Mouse (Mus musculus) stomach, embryonic 14.5 days (tissue): ENCODE data around the gene Polr3b. TPM values are rescaled to one million over a fixed set of nuclear protein-coding genes. Genes with fewer than 3 reads are reported as not detected.

Experiments
- ATAC-seq: fragments of 200-750 bp; cut with Nextera tagmentation; 2 replicates; pipeline ENCODE4 v1.8.0; 2017; ENCODE audit warnings: low read depth, moderate TSS enrichment; ENCODE audit not compliant: insufficient number of reproducible peaks, insufficient read depth, low FRiP score
- H3K27ac ChIP-seq: fragments of 300-500 bp; sonication (generic); 2 replicates; pipeline ENCODE4 v1.5.1; 2014; ENCODE audit warnings: mild to moderate bottlenecking, low read length, moderate library complexity, mixed read lengths
- H3K27me3 ChIP-seq: fragments of 300-500 bp; sonication (generic); 2 replicates; pipeline ENCODE4 v1.6.1; 2014; ENCODE audit warnings: low read length, control low read depth, mixed read lengths; ENCODE audit not compliant: control insufficient read depth, insufficient read depth
- H3K36me3 ChIP-seq: fragments of 300-500 bp; sonication (generic); 2 replicates; pipeline ENCODE4 v1.6.1; 2014; ENCODE audit warnings: mild to moderate bottlenecking, control low read depth, low read length, moderate library complexity, mixed read lengths; ENCODE audit not compliant: control insufficient read depth, insufficient read depth
- H3K4me1 ChIP-seq: fragments of 300-500 bp; sonication (generic); 2 replicates; pipeline ENCODE4 v1.6.1; 2014; ENCODE audit warnings: low read length, control low read depth, mixed read lengths; ENCODE audit not compliant: control insufficient read depth, insufficient read depth
- H3K4me2 ChIP-seq: fragments of 300-500 bp; sonication (generic); replicated peaks from 2 replicates; pipeline ENCODE4 v1.6.1; 2014; ENCODE audit warnings: low read depth, low read length, control low read depth
- H3K4me3 ChIP-seq: fragments of 300-500 bp; sonication (generic); 2 replicates; pipeline ENCODE4 v1.5.1; 2014; ENCODE audit warnings: low read depth, low read length, control low read depth
- H3K9ac ChIP-seq: fragments of 300-500 bp; sonication (generic); replicated peaks from 2 replicates; pipeline ENCODE4 v1.6.1; 2014; ENCODE audit warnings: low read depth, mild to moderate bottlenecking, control low read depth, low read length, moderate library complexity, mixed read lengths
- H3K9me3 ChIP-seq: fragments of 300-500 bp; sonication (generic); 2 replicates; pipeline ENCODE4 v1.6.1; 2016; ENCODE audit warnings: low read depth, low read length, control low read depth; ENCODE audit not compliant: control insufficient read depth
- WGBS: fragments of 180-500 bp; shearing (Covaris S2); extraction: QIAGEN DNeasy Blood & Tissue Kit; methylation state at CpG from one replicate; pipeline ENCODE4 v1.1.7; 2014; 5-methylcytosine and 5-hydroxymethylcytosine counted together
- polyA plus RNA-seq: library from polyadenylated mRNA; unstranded; fragments of >200 nt; fragmentation: Nextera tagmentation; extraction: Ambion mirVana; gene quantifications from 2 replicates; pipeline ENCODE4 v1.2.1, GENCODE M21; 2014

Gene Polr3b
- polyA plus RNA-seq, 1 experiment from 2014 or later = 13.7 TPM

DNA sequence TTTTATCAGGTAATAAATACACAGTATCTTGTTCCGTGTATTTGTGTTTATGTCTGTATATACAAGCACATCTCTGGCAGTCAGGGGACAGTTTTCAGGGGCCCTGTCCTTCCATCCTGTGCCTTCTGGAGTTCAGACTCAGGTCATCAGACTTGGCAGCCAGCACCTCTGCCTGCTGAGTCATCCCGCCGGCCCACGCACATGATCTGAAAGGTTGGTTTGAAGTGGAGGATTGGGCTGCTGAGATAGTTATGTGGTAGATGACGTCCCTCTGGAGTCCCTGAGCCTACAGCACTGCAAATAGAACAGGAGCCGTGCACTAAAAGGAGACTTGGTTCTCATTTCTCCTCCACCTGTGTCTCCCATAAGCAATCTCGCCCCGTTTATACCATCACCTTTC lies 79.0 kb downstream of the Polr3b start:
- Histone ChIP-seq H3K4me3 (no peak overlapping the region), H3K27ac (no peak overlapping the region), H3K4me2 (no peak overlapping the region), H3K36me3 (peaks cover 8% of the 10 kb centered on the region), H3K4me1 (no peaks in the 10 kb centered on the region), H3K27me3 (no peaks in the 10 kb centered on the region), H3K9me3 (no peaks in the 10 kb centered on the region), H3K9ac (no peak overlapping the region)
- 81% methylated on average over 8 of the region's 8 CpGs for whole genome bisulfite sequencing
- ATAC-seq = no peak

DNA sequence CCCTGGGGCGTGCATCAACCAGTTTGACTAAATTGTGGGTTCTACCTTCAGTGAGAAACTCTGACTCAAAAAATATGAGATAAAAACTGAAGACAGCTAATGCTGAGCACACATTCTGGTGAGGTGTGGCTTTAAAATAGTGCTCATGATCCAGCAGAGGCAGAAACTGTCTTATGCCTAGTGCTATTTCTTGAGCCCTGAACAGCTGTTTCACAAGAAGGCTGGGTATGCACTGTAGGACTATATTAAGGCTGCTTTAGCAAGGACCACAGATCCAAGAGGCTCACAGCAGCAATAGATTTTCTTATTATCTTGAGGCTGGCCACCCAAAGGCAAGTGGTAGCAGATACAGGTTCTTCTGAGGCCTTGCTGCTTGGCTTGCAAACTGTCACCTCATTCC lies 80.0 kb downstream of the Polr3b start:
- peaks cover 8% of the 10 kb centered on the region for H3K36me3 ChIP-seq
- no peaks in the 10 kb centered on the region for H3K9me3 ChIP-seq
- no peaks in the 10 kb centered on the region for H3K27me3 ChIP-seq
- H3K27ac ChIP-seq = no peak overlapping the region
- no peak overlapping the region for H3K9ac ChIP-seq
- no peak overlapping the region for H3K4me2 ChIP-seq
- H3K4me1 ChIP-seq = no peaks in the 10 kb centered on the region
- H3K4me3 ChIP-seq = no peak overlapping the region
- WGBS = 83% methylated on average over 1 of the region's 1 CpGs
- no peak for ATAC-seq

DNA sequence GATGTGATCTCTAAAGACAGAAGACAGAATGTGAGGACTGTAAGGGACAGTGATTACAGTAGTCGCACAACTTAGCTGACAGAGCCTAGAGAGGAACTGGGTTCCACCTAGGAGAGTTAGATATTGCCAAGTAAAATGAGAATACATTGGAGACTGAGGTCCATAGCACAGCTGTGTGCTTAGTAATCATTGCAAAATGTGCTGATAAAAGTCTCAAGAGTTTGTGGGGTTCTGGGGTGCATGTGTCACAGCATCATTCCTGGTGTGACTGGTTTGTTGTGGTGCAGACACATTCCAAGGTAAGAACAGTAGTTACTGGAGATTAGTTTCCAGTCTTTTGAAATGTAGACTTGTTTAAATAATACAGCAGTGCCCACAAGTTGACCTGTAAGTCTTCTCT lies 82.5 kb downstream of the Polr3b start:
- H3K9ac ChIP-seq = no peak overlapping the region
- no peak overlapping the region for H3K27ac ChIP-seq
- no peaks in the 10 kb centered on the region; the same call in none of the 2 replicates for H3K36me3 ChIP-seq
- ATAC-seq = no peak
- H3K9me3 ChIP-seq = no peaks in the 10 kb centered on the region
- H3K4me1 ChIP-seq = no peaks in the 10 kb centered on the region
- no peak overlapping the region for H3K4me2 ChIP-seq
- H3K4me3 ChIP-seq = no peak overlapping the region
- no peaks in the 10 kb centered on the region for H3K27me3 ChIP-seq
- WGBS = 92% methylated on average over 1 of the region's 1 CpGs

DNA sequence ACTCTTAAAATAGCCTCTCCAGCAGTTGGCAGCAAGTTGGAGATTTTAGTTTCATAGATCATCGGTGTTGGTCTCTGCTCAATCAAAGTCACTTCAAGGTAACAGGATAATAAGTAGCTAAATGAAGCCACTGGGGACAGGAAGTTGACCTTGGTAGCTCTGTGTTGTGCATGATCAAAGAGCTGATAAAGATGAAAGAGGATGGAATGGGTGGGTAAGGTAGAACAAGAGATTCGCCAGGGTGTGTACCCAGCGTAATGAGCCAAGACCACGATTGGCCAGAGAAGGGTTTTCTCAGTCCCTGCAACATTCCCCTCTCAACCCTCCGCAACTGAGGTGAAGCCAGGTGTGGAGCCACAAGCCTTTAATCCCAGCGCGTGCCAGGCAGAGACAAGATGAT lies 83.1 kb downstream of the Polr3b start:
- Histone ChIP-seq H3K4me1 (no peaks in the 10 kb centered on the region), H3K27me3 (no peaks in the 10 kb centered on the region), H3K4me3 (no peak overlapping the region), H3K9ac (no peak overlapping the region), H3K4me2 (no peak overlapping the region), H3K9me3 (no peaks in the 10 kb centered on the region), H3K36me3 (no peaks in the 10 kb centered on the region; the same call in none of the 2 replicates), H3K27ac (no peak overlapping the region)
- 79% methylated on average over 7 of the region's 7 CpGs for WGBS
- ATAC-seq = no peak

DNA sequence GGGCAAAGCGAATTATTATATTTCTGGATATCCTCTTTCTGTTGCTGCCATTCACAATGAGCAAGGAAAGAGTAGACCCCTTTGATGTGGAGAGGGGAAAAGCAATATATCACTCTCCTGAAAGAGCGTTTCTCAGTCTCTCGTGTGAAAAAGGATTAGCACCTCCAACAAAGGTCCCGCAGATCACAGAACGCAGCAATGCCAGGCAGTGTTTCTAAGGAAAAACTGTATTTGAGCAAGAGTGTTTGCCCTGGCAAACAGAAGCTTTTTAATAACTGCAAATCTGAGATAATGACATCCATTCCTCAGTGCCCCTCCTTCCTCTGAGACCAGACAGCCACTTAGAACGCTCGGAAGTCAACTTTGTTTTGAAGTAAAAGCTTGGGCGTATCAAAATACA lies 84.5 kb downstream of the Polr3b start:
- Histone ChIP-seq H3K4me3 (no peak overlapping the region), H3K9me3 (no peaks in the 10 kb centered on the region), H3K9ac (no peak overlapping the region), H3K27ac (no peak overlapping the region), H3K4me1 (no peaks in the 10 kb centered on the region), H3K36me3 (no peaks in the 10 kb centered on the region; the same call in 1 of the 2 replicates), H3K4me2 (no peak overlapping the region), H3K27me3 (no peaks in the 10 kb centered on the region)
- ATAC-seq = no peak
- 30% methylated on average over 8 of the region's 8 CpGs for WGBS

DNA sequence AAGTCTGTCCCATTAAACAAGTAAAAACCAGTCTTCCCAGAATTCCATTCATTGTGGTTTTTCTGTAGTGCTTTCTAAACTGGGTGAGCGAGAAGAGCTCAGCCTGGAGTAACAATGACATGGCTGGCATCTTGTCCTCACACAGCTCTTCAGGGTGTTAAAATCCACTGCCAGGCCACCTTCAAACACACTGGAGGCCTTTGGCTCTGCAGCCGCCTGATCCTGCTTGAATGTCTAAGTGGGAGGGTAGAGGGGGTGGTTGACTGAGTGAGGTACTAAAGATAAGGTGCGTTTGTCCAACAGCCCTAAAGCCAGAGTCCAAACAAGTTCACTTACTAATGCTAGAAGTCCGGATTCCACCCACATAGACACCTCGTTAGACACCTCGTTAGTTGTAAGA lies 85.1 kb downstream of the Polr3b start:
- H3K4me1 ChIP-seq = no peaks in the 10 kb centered on the region
- H3K27ac ChIP-seq = 0 out of 2 replicates have a peak overlapping the region, but pooled peaks have one; percentile 24
- ATAC-seq = no peak
- H3K36me3 ChIP-seq = no peaks in the 10 kb centered on the region
- 44% methylated on average over 6 of the region's 6 CpGs for WGBS
- H3K4me2 ChIP-seq = no peak overlapping the region
- H3K9me3 ChIP-seq = no peaks in the 10 kb centered on the region
- H3K9ac ChIP-seq = no peak overlapping the region
- H3K27me3 ChIP-seq = no peaks in the 10 kb centered on the region
- H3K4me3 ChIP-seq = no peak overlapping the region

DNA sequence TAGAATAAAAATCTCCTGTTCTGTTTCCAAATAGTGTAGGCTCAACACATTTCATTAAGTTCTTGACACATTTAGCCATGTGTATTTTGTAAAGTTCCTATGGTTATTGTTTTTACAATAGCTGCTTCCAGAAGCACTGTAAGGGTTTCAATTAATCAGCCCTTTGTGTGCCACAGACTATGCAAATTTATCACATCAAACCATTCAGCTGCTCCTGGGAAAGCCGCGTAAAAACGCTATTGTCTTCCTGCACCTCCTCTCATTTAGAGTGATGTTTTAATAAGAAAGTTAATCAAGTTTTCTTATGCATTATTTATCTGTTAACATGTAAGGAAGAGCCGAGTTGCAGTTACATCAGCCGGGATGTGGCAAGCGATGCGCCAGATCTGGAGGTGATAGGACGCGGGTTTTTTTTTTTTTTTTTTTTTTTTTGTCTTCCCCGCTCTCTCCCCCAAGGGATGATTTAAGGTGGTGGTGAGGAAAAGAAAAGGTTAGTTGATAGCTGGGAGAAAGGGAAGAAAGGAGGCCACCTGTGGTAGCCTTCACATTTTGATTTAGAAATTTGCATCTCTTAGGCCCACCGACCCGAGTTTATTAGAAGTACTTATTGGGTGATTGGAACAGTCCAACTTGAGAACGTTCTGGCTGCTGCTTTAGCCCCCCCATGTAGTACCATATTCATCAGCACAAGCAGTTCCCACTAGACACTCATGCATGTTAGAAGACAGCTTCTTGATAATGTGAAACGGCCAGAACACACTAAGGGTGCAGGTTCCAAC lies 85.8 kb downstream of the Polr3b start:
- WGBS = 60% methylated on average over 14 of the region's 14 CpGs

DNA sequence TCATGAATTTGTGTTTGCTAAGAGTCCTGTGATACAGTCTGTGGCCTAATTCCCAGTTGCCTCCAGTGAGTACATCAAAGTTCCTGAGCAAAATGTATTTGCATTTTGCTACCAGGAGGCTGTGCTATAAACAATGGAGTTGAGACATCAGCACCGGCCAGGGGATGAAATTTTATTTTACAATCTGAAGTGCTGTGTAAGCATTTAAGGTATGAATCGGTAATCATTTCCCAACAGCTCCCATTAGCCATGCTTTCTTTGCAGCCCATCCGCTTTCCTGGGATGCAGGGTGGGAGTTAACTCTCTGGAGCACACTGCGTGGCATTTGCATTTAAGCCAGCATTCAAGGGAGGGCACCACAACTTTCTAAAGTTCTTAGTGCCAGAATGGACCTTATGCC lies 88.1 kb downstream of the Polr3b start:
- no peak for ATAC-seq
- H3K27me3 ChIP-seq = no peaks in the 10 kb centered on the region
- H3K27ac ChIP-seq = no peak overlapping the region
- no peak overlapping the region for H3K4me2 ChIP-seq
- H3K9ac ChIP-seq = no peak overlapping the region
- no peak overlapping the region for H3K4me3 ChIP-seq
- no peaks in the 10 kb centered on the region for H3K4me1 ChIP-seq
- peaks cover 13% of the 10 kb centered on the region; the same call in 1 of the 2 replicates for H3K36me3 ChIP-seq
- no peaks in the 10 kb centered on the region for H3K9me3 ChIP-seq
- WGBS = 49% methylated on average over 4 of the region's 4 CpGs

More for the DNA sequence above, 85.8 kb downstream of the Polr3b start:
- Histone ChIP-seq H3K27ac (no peak overlapping the region), H3K9me3 (no peaks in the 10 kb centered on the region), H3K4me2 (no peak overlapping the region), H3K4me3 (no peak overlapping the region), H3K36me3 (no peaks in the 10 kb centered on the region), H3K9ac (no peak overlapping the region), H3K27me3 (no peaks in the 10 kb centered on the region), H3K4me1 (no peaks in the 10 kb centered on the region)
- ATAC-seq = no peak

DNA sequence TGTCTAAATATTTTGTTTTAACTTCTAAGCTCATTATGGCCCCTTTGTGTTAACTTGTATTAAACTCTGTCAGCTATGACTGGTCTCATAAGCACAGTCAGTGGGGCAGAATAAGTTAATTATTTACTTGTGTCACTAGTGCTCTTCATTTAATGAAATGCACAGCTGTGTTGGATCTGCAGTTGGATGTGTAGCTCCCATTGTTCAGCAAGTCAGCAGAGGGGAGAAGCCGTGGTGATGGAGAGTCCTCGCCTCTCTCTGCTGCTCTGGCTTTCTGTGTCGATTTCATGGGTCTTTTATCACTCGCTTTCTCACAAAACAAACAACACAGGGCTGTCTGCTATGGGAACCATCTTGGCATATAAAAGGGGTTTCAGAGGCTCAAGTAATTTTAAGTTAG lies 88.7 kb downstream of the Polr3b start:
- WGBS = 32% methylated on average over 4 of the region's 4 CpGs
- Histone ChIP-seq H3K4me1 (no peaks in the 10 kb centered on the region), H3K36me3 (peaks cover 13% of the 10 kb centered on the region; the same call in 1 of the 2 replicates), H3K4me2 (no peak overlapping the region), H3K4me3 (no peak overlapping the region), H3K9me3 (no peaks in the 10 kb centered on the region), H3K27me3 (no peaks in the 10 kb centered on the region), H3K27ac (no peak overlapping the region), H3K9ac (no peak overlapping the region)
- no peak for ATAC-seq
